Mouse (Mus musculus) testis, adult 2 months (tissue): Measurements from ENCODE around the gene Tnni2. TPM values are rescaled to one million over a fixed set of nuclear protein-coding genes. Genes with fewer than 3 reads are reported as not detected.

Experiments used
- H3K27ac ChIP-seq: fragments of 200-500 bp; 2 replicates; pipeline ENCODE4 v1.5.1; 2012; ENCODE audit warnings: low read depth, low read length; ENCODE audit not compliant: control insufficient read depth, insufficient read depth
- H3K27me3 ChIP-seq: fragments of 200-500 bp; 2 replicates; pipeline ENCODE4 v1.6.1; 2012; ENCODE audit warnings: mild to moderate bottlenecking, low read length, moderate library complexity; ENCODE audit not compliant: control insufficient read depth, insufficient read depth
- H3K36me3 ChIP-seq: fragments of 200-500 bp; 2 replicates; pipeline ENCODE4 v1.6.1; 2012; ENCODE audit warnings: mild to moderate bottlenecking, low read length; ENCODE audit not compliant: control insufficient read depth, insufficient read depth
- H3K4me1 ChIP-seq: fragments of 200-500 bp; 2 replicates; pipeline ENCODE4 v1.6.1; 2012; ENCODE audit warnings: low read length; ENCODE audit not compliant: control insufficient read depth, insufficient read depth
- H3K4me3 ChIP-seq: fragments of 200-500 bp; 2 replicates; pipeline ENCODE4 v1.5.1; 2012; ENCODE audit warnings: low read depth, mild to moderate bottlenecking, low read length, moderate library complexity, mixed read lengths; ENCODE audit not compliant: control insufficient read depth
- CTCF ChIP-seq: fragments of 200-500 bp; IDR thresholded peaks from 2 replicates; pipeline ENCODE4 v1.5.1; 2012; ENCODE audit warnings: low read depth, mild to moderate bottlenecking, inconsistent platforms, low read length, moderate library complexity; ENCODE audit not compliant: control insufficient read depth, insufficient read depth, insufficient replicate concordance
- POLR2A ChIP-seq: fragments of 200-500 bp; IDR thresholded peaks from 2 replicates; pipeline ENCODE4 v1.6.1; 2012; ENCODE audit warnings: low read depth, mild to moderate bottlenecking, inconsistent platforms, low read length, moderate library complexity; ENCODE audit not compliant: control insufficient read depth
- polyA plus RNA-seq: library from polyadenylated mRNA; depleted of rRNA; stranded (reverse); fragments of >200 nt; gene quantifications from 2 replicates; pipeline ENCODE4 v1.2.3, GENCODE M21; 2012

Gene Tnni2
- polyA plus RNA-seq, 1 experiment = not detected

DNA sequence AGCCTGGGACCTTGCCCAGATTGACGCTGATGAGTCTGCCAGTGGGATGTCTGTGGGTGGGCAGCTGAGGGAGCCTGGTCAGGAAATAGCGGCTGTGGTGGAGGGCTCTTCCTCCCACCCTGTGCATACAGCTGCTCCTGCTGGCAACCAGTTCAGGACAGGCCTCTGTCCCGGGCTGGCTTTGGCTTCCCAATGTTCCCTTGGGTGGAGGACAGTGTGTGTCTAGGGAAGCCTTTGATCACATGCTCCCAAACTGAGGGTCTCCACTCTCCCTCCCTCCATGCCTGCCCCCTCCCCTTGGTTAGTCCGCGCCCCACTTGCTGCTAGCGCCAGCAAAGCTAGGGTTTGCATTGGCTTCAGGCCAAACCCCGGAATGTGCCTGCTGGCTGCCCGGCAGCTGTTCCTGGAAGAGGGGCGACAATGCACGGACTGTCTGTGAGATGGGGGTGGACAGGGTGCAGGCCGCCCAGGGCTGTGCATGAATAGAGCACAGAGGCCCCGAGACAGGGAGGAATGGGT lies 11.4 kb upstream of the Tnni2 start:
- no peak overlapping the region for H3K27ac ChIP-seq
- no peaks in the 10 kb centered on the region for H3K36me3 ChIP-seq
- no peaks in the 10 kb centered on the region for H3K27me3 ChIP-seq
- H3K4me3 ChIP-seq = no peak overlapping the region
- H3K4me1 ChIP-seq = no peaks in the 10 kb centered on the region
- TF ChIP-seq POLR2A (no peak), CTCF (no peak)

DNA sequence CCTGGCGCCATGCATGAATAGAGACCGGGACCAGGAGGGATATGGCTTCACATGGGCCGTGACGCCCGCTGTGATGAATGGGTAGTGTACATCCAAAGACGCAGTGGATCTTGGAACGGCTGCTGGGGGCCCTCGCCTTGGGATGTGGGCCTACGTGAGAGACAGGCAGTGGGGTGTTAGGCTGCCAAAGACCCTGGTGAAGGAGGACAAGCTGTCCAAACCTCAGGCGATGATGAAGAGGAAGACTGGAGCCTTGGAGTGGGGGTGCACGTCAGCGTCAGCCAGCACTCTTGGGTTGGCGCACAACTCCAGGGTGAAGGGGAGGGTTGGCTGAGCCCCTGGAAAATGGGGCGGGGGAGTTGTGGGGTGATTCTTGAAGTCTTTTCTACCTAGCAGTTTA lies 10.5 kb upstream of the Tnni2 start:
- Histone ChIP-seq H3K36me3 (no peaks in the 10 kb centered on the region), H3K4me3 (no peak overlapping the region), H3K27me3 (no peaks in the 10 kb centered on the region), H3K27ac (no peak overlapping the region), H3K4me1 (no peaks in the 10 kb centered on the region)
- no peak for TF ChIP-seq POLR2A
- no peak for TF ChIP-seq CTCF

DNA sequence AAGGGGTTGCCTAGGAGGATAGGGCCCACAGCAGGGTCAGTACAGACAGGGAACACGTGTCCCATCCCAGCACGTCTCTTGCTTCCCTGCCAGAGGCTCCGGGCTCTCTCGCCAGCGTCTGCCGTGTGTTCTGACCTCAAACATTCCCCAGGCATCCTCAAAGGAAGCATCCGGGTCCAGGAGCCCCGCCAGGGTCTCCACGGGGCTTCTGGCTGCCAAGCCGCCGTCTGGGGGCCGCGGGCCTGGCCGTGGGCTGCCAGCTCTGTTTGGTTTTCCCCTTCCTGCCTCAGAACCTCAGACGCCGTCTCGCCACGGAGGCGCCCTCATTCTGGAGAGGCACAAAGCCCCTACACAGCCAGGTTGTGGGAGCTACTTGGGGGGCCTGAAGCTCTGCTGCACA lies 8.0 kb upstream of the Tnni2 start:
- no peaks in the 10 kb centered on the region for H3K36me3 ChIP-seq
- no peaks in the 10 kb centered on the region for H3K27me3 ChIP-seq
- no peak overlapping the region for H3K4me3 ChIP-seq
- no peak overlapping the region for H3K27ac ChIP-seq
- TF ChIP-seq CTCF = no peak
- TF ChIP-seq POLR2A = no peak
- H3K4me1 ChIP-seq = no peaks in the 10 kb centered on the region

DNA sequence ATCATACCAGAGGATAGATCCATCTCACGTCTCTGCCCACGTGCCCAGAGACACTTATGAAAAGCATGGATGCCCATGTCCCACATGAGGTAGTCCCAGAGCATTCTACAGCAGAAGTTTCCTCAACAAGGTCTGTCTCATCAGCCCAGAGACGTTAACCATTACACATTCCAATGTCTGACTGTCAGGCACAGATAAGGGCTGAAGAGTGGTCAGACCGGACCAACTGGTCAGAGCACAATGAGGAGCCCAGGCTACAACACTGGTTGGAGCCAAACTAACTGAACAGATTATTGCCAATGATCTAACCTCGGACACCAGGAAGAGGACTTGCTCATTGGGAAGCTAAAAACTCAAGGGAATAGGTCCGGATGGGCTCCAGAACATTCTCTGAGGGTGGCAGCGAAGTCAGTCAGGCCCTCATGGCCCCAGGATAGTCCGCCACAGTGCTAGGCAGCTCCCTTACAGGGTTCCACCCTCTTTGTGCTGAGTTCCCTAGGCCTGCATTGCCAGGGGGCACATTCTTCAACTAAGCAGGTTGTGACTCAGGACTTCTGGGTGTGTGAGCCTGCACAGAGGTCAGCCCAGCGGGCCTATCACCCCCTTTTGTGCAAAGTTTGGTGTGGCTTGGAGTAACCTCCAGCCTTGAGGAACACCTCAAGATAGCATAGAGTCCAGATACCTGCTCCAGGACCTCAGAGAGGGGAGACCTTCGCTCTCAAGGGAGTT lies 7.3 kb upstream of the Tnni2 start, which contains the start of gene Syt8:
Gene Syt8 (plus strand): TSS at position 714 of the 729 bp plus-strand sequence.
- Histone ChIP-seq H3K36me3 (no peaks in the 10 kb centered on the region), H3K27ac (no peak within 1 kb of the TSS), H3K4me3 (no peak within 1 kb of the TSS), H3K27me3 (no peaks in the 10 kb centered on the region), H3K4me1 (no peaks in the 10 kb centered on the region)
- TF ChIP-seq POLR2A (no peak), CTCF (no peak)

DNA sequence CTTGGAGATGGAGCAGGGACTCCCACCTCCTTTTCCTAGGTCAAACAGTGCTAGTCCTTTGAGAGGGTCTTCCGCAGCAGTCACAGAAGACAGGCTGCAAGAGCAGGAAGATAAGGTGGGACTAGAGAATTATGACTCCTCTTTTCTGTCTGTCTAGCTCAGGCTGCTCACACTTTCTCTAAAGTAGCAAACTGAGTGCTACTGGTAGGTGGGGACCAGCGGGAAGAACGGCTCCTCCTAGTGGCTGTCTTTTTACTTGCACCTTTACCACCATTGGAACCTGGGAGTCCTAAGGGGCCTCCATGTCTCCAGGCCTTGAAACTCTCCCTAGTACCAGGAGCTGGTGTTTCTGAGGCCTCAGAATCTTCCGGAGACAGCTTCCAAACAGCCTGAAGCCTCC lies 6.1 kb upstream of the Tnni2 start:
- H3K4me3 ChIP-seq = no peak overlapping the region
- TF ChIP-seq POLR2A (no peak), CTCF (peak; percentile 56; the same call in 1 of the 2 replicates)
- no peaks in the 10 kb centered on the region for H3K27me3 ChIP-seq
- H3K36me3 ChIP-seq = no peaks in the 10 kb centered on the region
- no peak overlapping the region for H3K27ac ChIP-seq
- H3K4me1 ChIP-seq = no peaks in the 10 kb centered on the region

DNA sequence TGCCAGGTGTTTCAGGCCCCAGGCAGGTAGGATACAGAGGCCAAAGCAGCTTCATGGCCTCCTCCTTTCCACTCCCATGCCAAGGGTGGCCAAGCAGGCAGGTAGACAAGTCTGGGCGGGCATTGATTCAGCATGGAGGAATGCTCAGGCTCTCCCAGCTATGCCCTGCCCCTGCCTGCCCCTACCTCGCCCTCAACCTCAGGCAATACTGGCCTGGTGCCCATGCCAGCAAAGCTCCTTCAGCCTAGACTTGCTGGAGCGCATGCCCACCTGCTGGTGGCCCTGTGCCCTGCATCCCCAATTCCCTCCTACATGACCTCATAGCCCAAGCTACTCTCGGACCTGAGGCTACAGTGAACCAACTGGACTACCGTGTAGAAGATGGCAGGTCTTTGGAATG lies 4.3 kb upstream of the Tnni2 start:
- Histone ChIP-seq H3K36me3 (no peaks in the 10 kb centered on the region), H3K4me1 (no peaks in the 10 kb centered on the region; the same call in 1 of the 2 replicates), H3K27ac (no peak overlapping the region), H3K4me3 (no peak overlapping the region), H3K27me3 (no peaks in the 10 kb centered on the region)
- TF ChIP-seq CTCF (peak; percentile 19; the same call in 1 of the 2 replicates), POLR2A (no peak)

DNA sequence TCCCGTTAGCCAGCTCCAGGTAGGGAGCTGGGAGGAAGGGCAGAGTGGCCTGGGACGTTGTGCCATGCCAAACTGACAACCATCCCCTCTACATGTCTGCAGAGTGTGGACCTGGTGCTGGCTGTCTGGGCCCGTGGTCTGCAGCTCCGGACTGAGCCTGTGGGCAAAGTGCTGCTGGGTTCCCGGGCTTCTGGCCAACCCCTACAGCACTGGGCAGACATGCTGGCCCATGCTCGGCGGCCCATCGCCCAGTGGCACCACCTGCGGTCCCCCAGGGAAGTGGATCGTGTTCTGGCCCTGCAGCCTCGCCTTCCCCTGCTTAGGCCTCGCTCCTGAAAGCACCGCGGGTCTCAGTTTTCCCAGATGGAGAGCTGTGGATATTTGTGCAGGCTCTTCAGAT lies 1.6 kb upstream of the Tnni2 start:
- Histone ChIP-seq H3K27me3 (no peaks in the 10 kb centered on the region), H3K27ac (no peak overlapping the region), H3K4me1 (no peaks in the 10 kb centered on the region; the same call in 1 of the 2 replicates), H3K4me3 (no peak overlapping the region), H3K36me3 (no peaks in the 10 kb centered on the region)
- no peak for TF ChIP-seq POLR2A
- TF ChIP-seq CTCF = no peak

DNA sequence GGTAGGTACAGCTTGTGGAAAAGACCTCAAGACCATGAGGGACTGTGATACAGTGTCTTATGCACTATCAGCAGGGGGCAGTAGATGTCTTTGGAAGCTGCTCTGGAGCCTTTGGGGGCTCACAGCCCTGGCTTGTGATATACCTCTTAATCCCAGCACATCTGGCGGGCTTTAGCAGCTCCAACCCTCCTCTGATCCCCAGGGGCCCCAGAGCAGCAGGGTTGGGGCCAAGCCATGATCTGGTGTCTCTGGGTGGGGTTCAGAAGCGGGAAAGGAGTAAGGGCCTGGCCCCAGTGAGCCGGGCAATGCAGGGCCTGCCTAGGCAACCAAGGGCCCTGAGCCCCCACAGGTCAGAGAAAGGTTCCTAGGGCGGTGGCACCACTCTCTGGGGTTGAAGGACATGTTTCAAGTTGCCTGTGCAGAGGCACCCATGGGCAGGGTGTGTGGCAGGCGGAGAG lies 922 bp upstream of the Tnni2 start:
- Histone ChIP-seq H3K36me3 (no peaks in the 10 kb centered on the region), H3K4me3 (no peak overlapping the region), H3K27me3 (no peaks in the 10 kb centered on the region), H3K4me1 (no peaks in the 10 kb centered on the region; the same call in 1 of the 2 replicates), H3K27ac (no peak overlapping the region)
- TF ChIP-seq POLR2A (no peak), CTCF (peak; percentile 23; the same call in 1 of the 2 replicates)
